Mouse (Mus musculus) telencephalon, adult 2 months (tissue): ENCODE results near the gene Zfp956.
A peak's percentile ranks its signal among the peaks of the same experiment; 100 is the strongest.

Experiments
- DNase-seq: peaks from one replicate; pipeline ENCODE4 v3.0.0-alpha.2; 2011; ENCODE audit warnings: low read depth, low spot score

Gene Zfp956

GRCm38 (mm10) chr6:47968166-47968565 is 15.0 kb downstream of the Zfp956 start:
- DNase-seq = peak; percentile 6

GRCm38 (mm10) chr6:47974599-47974998 is 21.4 kb downstream of the Zfp956 start:
- no peak for DNase-seq

- peak; percentile 47 for DNase-seq
Observed at GRCm38 (mm10) chr6:47978897-47979368, 25.7 kb downstream of the Zfp956 start.

- DNase-seq = no peak
Observed at GRCm38 (mm10) chr6:47983936-47984335, 30.7 kb downstream of the Zfp956 start.

- DNase-seq = no peak
Observed at GRCm38 (mm10) chr6:47995661-47996060, 42.5 kb downstream of the Zfp956 start.

GRCm38 (mm10) chr6:48010727-48011126 is 57.5 kb downstream of the Zfp956 start:
- no peak for DNase-seq
